Mouse (Mus musculus): ENCODE measurements around the gene Olfr1402. TPM values are rescaled to one million over a fixed set of nuclear protein-coding genes. Genes with fewer than 3 reads are reported as not detected.

Olfr1402 gene
- not detected for polyA plus RNA-seq (2012; fragmentation: generic; extraction: Trizol)

GRCm38 (mm10) chr3:97421920-97422319 lies at the start of gene Olfr1402:
Gene Olfr1402, minus strand, starts transcription at chr3:97422020.
- Histone ChIP-seq H3K4me2 (ENCODE audit: low read depth) (no peak within 1 kb of the TSS), H3K4me3 (no peak within 1 kb of the TSS), H3K79me2 (ENCODE audit: control insufficient read depth, insufficient read depth) (no peaks in the 10 kb centered on the region), H3K27me3 (ENCODE audit: control insufficient read depth, insufficient read depth, insufficient read length) (no peaks in the 10 kb centered on the region), H3ac (ENCODE audit: control insufficient read depth, insufficient read length) (no peak within 1 kb of the TSS), H3K36me3 (ENCODE audit: control insufficient read depth, insufficient read depth) (no peaks in the 10 kb centered on the region)
- no peak for TF ChIP-seq POLR2AphosphoS2 (IDR thresholded peaks at IDR 0.05; ENCODE audit: insufficient read length, low read depth)
- no peak for TF ChIP-seq TCF3 (IDR thresholded peaks at IDR 0.05; ENCODE audit: insufficient read length, low read depth)
- no peak for TF ChIP-seq USF1 (IDR thresholded peaks at IDR 0.05; ENCODE audit: low read depth)
- no peak for TF ChIP-seq MAX (IDR thresholded peaks at IDR 0.05; ENCODE audit: low read depth)
- no peak for TF ChIP-seq POLR2A (IDR thresholded peaks at IDR 0.05; ENCODE audit: insufficient read length, low read depth)
- no peak for TF ChIP-seq E2F4 (IDR thresholded peaks at IDR 0.05; ENCODE audit: insufficient read depth)
- no peak for TF ChIP-seq TCF12 (IDR thresholded peaks at IDR 0.05; ENCODE audit: insufficient read depth, poor library complexity, severe bottlenecking)
- TF ChIP-seq SRF (IDR thresholded peaks at IDR 0.05; ENCODE audit: control insufficient read depth, insufficient read length, low read depth): no peak
- no peak for TF ChIP-seq REST (IDR thresholded peaks at IDR 0.05; ENCODE audit: insufficient read depth, insufficient read length)

- no peaks in the 10 kb centered on the region for H3K79me2 ChIP-seq (ENCODE audit: control insufficient read depth, insufficient read depth)
- no peak overlapping the region for H3K4me3 ChIP-seq
- no peaks in the 10 kb centered on the region for H3K36me3 ChIP-seq (ENCODE audit: control insufficient read depth, insufficient read depth)
- H3K27me3 ChIP-seq (ENCODE audit: control insufficient read depth, insufficient read depth, insufficient read length): no peaks in the 10 kb centered on the region
- TF ChIP-seq TCF3 (IDR thresholded peaks at IDR 0.05; ENCODE audit: insufficient read length, low read depth) (no peak), MAX (IDR thresholded peaks at IDR 0.05; ENCODE audit: low read depth) (no peak), POLR2AphosphoS2 (IDR thresholded peaks at IDR 0.05; ENCODE audit: insufficient read length, low read depth) (no peak), USF1 (IDR thresholded peaks at IDR 0.05; ENCODE audit: low read depth) (no peak)
- no peak overlapping the region for H3ac ChIP-seq (ENCODE audit: control insufficient read depth, insufficient read length)
- H3K4me2 ChIP-seq (ENCODE audit: low read depth): no peak overlapping the region
Measured at GRCm38 (mm10) chr3:97455286-97455685, 33.5 kb upstream of the Olfr1402 start.

GRCm38 (mm10) chr3:97438619-97439018 lies 16.8 kb upstream of the Olfr1402 start:
- Histone ChIP-seq H3K4me3 (no peak overlapping the region), H3K4me2 (ENCODE audit: low read depth) (no peak overlapping the region), H3ac (ENCODE audit: control insufficient read depth, insufficient read length) (no peak overlapping the region)

GRCm38 (mm10) chr3:97394289-97394688 lies 27.5 kb downstream of the Olfr1402 start:
- no peak overlapping the region for H3K4me2 ChIP-seq (ENCODE audit: low read depth)
- H3K4me3 ChIP-seq: no peak overlapping the region
- H3K27me3 ChIP-seq (ENCODE audit: control insufficient read depth, insufficient read depth, insufficient read length): no peaks in the 10 kb centered on the region
- H3ac ChIP-seq (ENCODE audit: control insufficient read depth, insufficient read length): no peak overlapping the region
- TF ChIP-seq POLR2AphosphoS2 (IDR thresholded peaks at IDR 0.05; ENCODE audit: insufficient read length, low read depth): no peak
- no peak for TF ChIP-seq MAX (IDR thresholded peaks at IDR 0.05; ENCODE audit: low read depth)
- TF ChIP-seq TCF12 (IDR thresholded peaks at IDR 0.05; ENCODE audit: insufficient read depth, poor library complexity, severe bottlenecking): no peak
- no peak for TF ChIP-seq TCF3 (IDR thresholded peaks at IDR 0.05; ENCODE audit: insufficient read length, low read depth)
- no peak for TF ChIP-seq POLR2A (IDR thresholded peaks at IDR 0.05; ENCODE audit: insufficient read length, low read depth)
- TF ChIP-seq MYOD1 (IDR thresholded peaks at IDR 0.05; ENCODE audit: control insufficient read depth in 1 of 3, insufficient read length in 2 of 3, low read depth in 2 of 3): no peak
- no peak for TF ChIP-seq MYOG (IDR thresholded peaks at IDR 0.05; ENCODE audit: control insufficient read depth in 1 of 3, insufficient read depth in 1 of 3, insufficient read length in 2 of 3, low read depth in 2 of 3)
- no peak for TF ChIP-seq E2F4 (IDR thresholded peaks at IDR 0.05; ENCODE audit: insufficient read depth)
- TF ChIP-seq CEBPB (IDR thresholded peaks at IDR 0.05; ENCODE audit: insufficient read depth, poor library complexity, severe bottlenecking): no peak
- TF ChIP-seq REST (IDR thresholded peaks at IDR 0.05; ENCODE audit: insufficient read depth, insufficient read length): no peak
- TF ChIP-seq SRF (IDR thresholded peaks at IDR 0.05; ENCODE audit: control insufficient read depth, insufficient read length, low read depth): no peak
- no peak for TF ChIP-seq USF1 (IDR thresholded peaks at IDR 0.05; ENCODE audit: low read depth)
- no peaks in the 10 kb centered on the region for H3K79me2 ChIP-seq (ENCODE audit: control insufficient read depth, insufficient read depth)
- H3K36me3 ChIP-seq (ENCODE audit: control insufficient read depth, insufficient read depth): no peaks in the 10 kb centered on the region

More at GRCm38 (mm10) chr3:97438619-97439018, 16.8 kb upstream of the Olfr1402 start:
- Histone ChIP-seq H3K27me3 (ENCODE audit: control insufficient read depth, insufficient read depth, insufficient read length) (no peaks in the 10 kb centered on the region), H3K79me2 (ENCODE audit: control insufficient read depth, insufficient read depth) (no peaks in the 10 kb centered on the region), H3K36me3 (ENCODE audit: control insufficient read depth, insufficient read depth) (no peaks in the 10 kb centered on the region)
- TF ChIP-seq TCF3 (IDR thresholded peaks at IDR 0.05; ENCODE audit: insufficient read length, low read depth) (no peak), USF1 (IDR thresholded peaks at IDR 0.05; ENCODE audit: low read depth) (no peak), MYOG (IDR thresholded peaks at IDR 0.05; ENCODE audit: control insufficient read depth in 1 of 3, insufficient read depth in 1 of 3, insufficient read length in 2 of 3, low read depth in 2 of 3) (no peak), REST (IDR thresholded peaks at IDR 0.05; ENCODE audit: insufficient read depth, insufficient read length) (no peak), CEBPB (IDR thresholded peaks at IDR 0.05; ENCODE audit: insufficient read depth, poor library complexity, severe bottlenecking) (no peak), POLR2AphosphoS2 (IDR thresholded peaks at IDR 0.05; ENCODE audit: insufficient read length, low read depth) (no peak), POLR2A (IDR thresholded peaks at IDR 0.05; ENCODE audit: insufficient read length, low read depth) (no peak), E2F4 (IDR thresholded peaks at IDR 0.05; ENCODE audit: insufficient read depth) (no peak), TCF12 (IDR thresholded peaks at IDR 0.05; ENCODE audit: insufficient read depth, poor library complexity, severe bottlenecking) (no peak), MYOD1 (IDR thresholded peaks at IDR 0.05; ENCODE audit: control insufficient read depth in 1 of 3, insufficient read length in 2 of 3, low read depth in 2 of 3) (no peak), MAX (IDR thresholded peaks at IDR 0.05; ENCODE audit: low read depth) (no peak), SRF (IDR thresholded peaks at IDR 0.05; ENCODE audit: control insufficient read depth, insufficient read length, low read depth) (no peak)

GRCm38 (mm10) chr3:97393079-97393478 lies 28.7 kb downstream of the Olfr1402 start:
- H3K4me2 ChIP-seq (ENCODE audit: low read depth): no peak overlapping the region
- no peaks in the 10 kb centered on the region for H3K79me2 ChIP-seq (ENCODE audit: control insufficient read depth, insufficient read depth)
- no peak overlapping the region for H3K4me3 ChIP-seq
- H3K36me3 ChIP-seq (ENCODE audit: control insufficient read depth, insufficient read depth): no peaks in the 10 kb centered on the region
- H3ac ChIP-seq (ENCODE audit: control insufficient read depth, insufficient read length): no peak overlapping the region
- TF ChIP-seq CEBPB (IDR thresholded peaks at IDR 0.05; ENCODE audit: insufficient read depth, poor library complexity, severe bottlenecking) (no peak), MYOD1 (IDR thresholded peaks at IDR 0.05; ENCODE audit: control insufficient read depth in 1 of 3, insufficient read length in 2 of 3, low read depth in 2 of 3) (no peak), TCF12 (IDR thresholded peaks at IDR 0.05; ENCODE audit: insufficient read depth, poor library complexity, severe bottlenecking) (no peak), SRF (IDR thresholded peaks at IDR 0.05; ENCODE audit: control insufficient read depth, insufficient read length, low read depth) (no peak), POLR2A (IDR thresholded peaks at IDR 0.05; ENCODE audit: insufficient read length, low read depth) (no peak), MYOG (IDR thresholded peaks at IDR 0.05; ENCODE audit: control insufficient read depth in 1 of 3, insufficient read depth in 1 of 3, insufficient read length in 2 of 3, low read depth in 2 of 3) (no peak), MAX (IDR thresholded peaks at IDR 0.05; ENCODE audit: low read depth) (no peak), TCF3 (IDR thresholded peaks at IDR 0.05; ENCODE audit: insufficient read length, low read depth) (no peak), E2F4 (IDR thresholded peaks at IDR 0.05; ENCODE audit: insufficient read depth) (no peak), REST (IDR thresholded peaks at IDR 0.05; ENCODE audit: insufficient read depth, insufficient read length) (no peak), POLR2AphosphoS2 (IDR thresholded peaks at IDR 0.05; ENCODE audit: insufficient read length, low read depth) (no peak), USF1 (IDR thresholded peaks at IDR 0.05; ENCODE audit: low read depth) (no peak)
- H3K27me3 ChIP-seq (ENCODE audit: control insufficient read depth, insufficient read depth, insufficient read length): no peaks in the 10 kb centered on the region
